Mouse (Mus musculus): Measurements from ENCODE around the gene Sult6b1. TPM values are rescaled to one million over a fixed set of nuclear protein-coding genes. Genes with fewer than 3 reads are reported as not detected.
A peak's percentile ranks its signal among the peaks of the same experiment; 100 is the strongest.

Gene Sult6b1
- polyA plus RNA-seq, 1 experiment from 2014 or later = not detected

- Histone ChIP-seq H3K9me3 (no peaks in the 10 kb centered on the region), H3K27me3 (no peaks in the 10 kb centered on the region), H3K4me1 (peaks cover 18% of the 10 kb centered on the region), H3K27ac (replicated peaks) (peak overlapping the region; percentile 83), H3K4me3 (peak overlapping the region; percentile 79), H3K9ac (replicated peaks) (peak overlapping the region; percentile 89), H3K36me3 (peaks cover 21% of the 10 kb centered on the region), H3K4me2 (replicated peaks) (peak overlapping the region; percentile 85)
- peak; percentile 32 for ATAC-seq (replicated peaks)
- 50% methylated on average over 6 of the region's 6 CpGs for WGBS
Observed at GRCm38 (mm10) chr17:78915772-78916171, 9.0 kb upstream of the Sult6b1 start.

DNA sequence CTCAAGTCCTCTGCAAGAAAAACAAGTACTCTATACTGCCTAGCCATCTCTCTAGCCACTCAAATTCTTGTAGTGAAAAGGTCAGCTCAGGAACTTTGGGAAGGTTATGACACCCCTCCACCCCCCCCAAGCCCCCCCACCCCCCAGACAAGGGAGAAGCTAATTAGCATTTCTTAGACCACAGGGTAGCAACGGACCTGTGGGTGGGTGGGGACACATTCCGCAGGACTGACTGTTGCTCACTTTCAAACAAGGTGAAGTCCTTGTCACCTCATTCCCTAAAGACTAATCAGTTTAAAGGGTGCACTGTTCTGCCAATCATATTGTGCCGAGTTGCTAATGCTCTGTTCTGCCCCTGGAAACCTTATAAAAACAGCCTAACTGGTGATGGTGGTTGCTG lies 7.1 kb upstream of the Sult6b1 start:
- Histone ChIP-seq H3K4me3 (no peak overlapping the region), H3K36me3 (peaks cover 6% of the 10 kb centered on the region), H3K27ac (replicated peaks) (no peak overlapping the region), H3K4me2 (replicated peaks) (no peak overlapping the region), H3K9me3 (no peaks in the 10 kb centered on the region), H3K27me3 (no peaks in the 10 kb centered on the region), H3K4me1 (peaks cover 18% of the 10 kb centered on the region), H3K9ac (replicated peaks) (no peak overlapping the region)
- no peak for ATAC-seq (replicated peaks)
- WGBS = 83% methylated on average over 3 of the region's 3 CpGs

- peak overlapping the region; percentile 51 for H3K4me2 ChIP-seq (replicated peaks)
- no peaks in the 10 kb centered on the region for H3K36me3 ChIP-seq
- peak overlapping the region; percentile 67; the same call in 1 of the 2 replicates for H3K27ac ChIP-seq (replicated peaks)
- 31% methylated on average over 6 of the region's 6 CpGs for WGBS
- peaks cover 17% of the 10 kb centered on the region for H3K4me1 ChIP-seq
- no peaks in the 10 kb centered on the region for H3K9me3 ChIP-seq
- H3K27me3 ChIP-seq = no peaks in the 10 kb centered on the region
- peak; percentile 64 for ATAC-seq (replicated peaks)
- peak overlapping the region; percentile 34 for H3K9ac ChIP-seq (replicated peaks)
- H3K4me3 ChIP-seq = peak overlapping the region; percentile 41
Observed at GRCm38 (mm10) chr17:78912861-78913281, 6.1 kb upstream of the Sult6b1 start.

GRCm38 (mm10) chr17:78909374-78909773 lies 2.6 kb upstream of the Sult6b1 start:
- Histone ChIP-seq H3K4me2 (replicated peaks) (no peak overlapping the region), H3K27ac (replicated peaks) (no peak overlapping the region), H3K36me3 (no peaks in the 10 kb centered on the region), H3K4me1 (no peaks in the 10 kb centered on the region), H3K4me3 (no peak overlapping the region), H3K9ac (replicated peaks) (no peak overlapping the region), H3K9me3 (no peaks in the 10 kb centered on the region), H3K27me3 (no peaks in the 10 kb centered on the region)
- no peak for ATAC-seq (replicated peaks)
- WGBS = 70% methylated on average over 2 of the region's 2 CpGs

DNA sequence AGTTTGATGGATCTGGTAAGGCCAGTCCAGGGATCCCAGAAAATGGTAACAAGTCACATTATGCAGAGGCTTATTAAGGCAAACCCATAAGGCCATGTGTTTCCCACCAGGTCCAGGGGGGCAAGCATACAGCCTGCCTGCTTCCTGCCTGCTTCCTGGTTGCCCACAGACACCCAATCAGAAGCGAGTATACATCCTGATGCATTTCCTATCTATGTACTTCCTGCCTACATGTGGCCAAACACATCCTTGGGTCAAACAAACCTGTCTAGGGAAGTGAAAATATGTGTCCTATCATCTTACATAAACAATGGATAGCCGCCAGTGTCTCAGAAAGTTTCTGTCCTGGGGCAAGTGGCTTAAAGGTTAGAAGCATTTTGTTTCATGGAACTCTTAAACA lies 3.6 kb downstream of the Sult6b1 start:
- 89% methylated on average over 2 of the region's 2 CpGs for WGBS
- Histone ChIP-seq H3K27me3 (no peaks in the 10 kb centered on the region), H3K9ac (replicated peaks) (no peak overlapping the region), H3K27ac (replicated peaks) (no peak overlapping the region), H3K4me3 (no peak overlapping the region), H3K9me3 (no peaks in the 10 kb centered on the region), H3K36me3 (no peaks in the 10 kb centered on the region), H3K4me2 (replicated peaks) (no peak overlapping the region), H3K4me1 (no peaks in the 10 kb centered on the region)
- ATAC-seq (replicated peaks) = no peak

DNA sequence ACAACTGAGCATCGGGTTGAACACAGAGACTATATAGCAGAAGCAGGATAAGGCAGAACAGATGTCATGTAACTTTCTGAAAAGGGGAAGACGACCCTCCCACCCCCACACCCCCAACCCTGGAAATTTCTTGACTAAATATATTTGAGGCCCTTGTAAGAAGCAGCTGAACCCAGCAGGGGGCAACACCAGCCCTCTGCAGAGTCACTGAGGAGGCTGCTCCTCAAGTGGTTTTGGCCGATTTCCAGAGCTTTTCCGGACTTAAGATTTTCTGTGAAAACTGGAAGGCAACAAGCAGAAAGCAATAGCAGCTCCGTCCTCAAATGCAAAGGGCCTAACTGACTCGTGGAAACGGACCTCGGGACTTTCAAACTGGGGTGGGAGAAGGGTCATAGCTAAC lies 11.4 kb downstream of the Sult6b1 start:
- Histone ChIP-seq H3K4me3 (no peak overlapping the region), H3K27ac (replicated peaks) (no peak overlapping the region), H3K4me1 (no peaks in the 10 kb centered on the region), H3K36me3 (no peaks in the 10 kb centered on the region), H3K4me2 (replicated peaks) (peak overlapping the region; percentile 15; the same call in 1 of the 2 replicates), H3K27me3 (no peaks in the 10 kb centered on the region), H3K9me3 (no peaks in the 10 kb centered on the region), H3K9ac (replicated peaks) (no peak overlapping the region)
- no peak for ATAC-seq (replicated peaks)
- WGBS = 28% methylated on average over 8 of the region's 8 CpGs

DNA sequence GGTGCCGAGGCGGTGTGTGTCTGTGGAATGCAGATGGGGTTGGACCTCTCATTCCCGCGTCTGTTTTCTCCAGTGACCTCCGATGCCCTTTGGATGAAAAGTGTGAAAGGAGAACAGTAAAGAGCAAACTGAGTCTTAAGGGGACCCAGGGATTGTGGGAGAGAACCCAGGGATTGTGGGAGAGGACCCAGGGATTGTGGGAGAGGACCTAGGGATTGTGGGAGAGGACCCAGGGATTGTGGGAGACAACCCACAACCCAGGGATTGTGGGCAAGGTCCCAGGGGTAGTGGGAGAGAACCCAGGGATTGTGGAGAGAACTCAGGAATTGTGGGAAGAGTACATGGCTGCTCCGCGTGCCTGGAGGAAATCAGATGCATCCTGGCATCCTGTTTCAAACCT lies 11.8 kb downstream of the Sult6b1 start:
- Histone ChIP-seq H3K4me1 (no peaks in the 10 kb centered on the region), H3K9ac (replicated peaks) (no peak overlapping the region), H3K27me3 (no peaks in the 10 kb centered on the region), H3K4me3 (no peak overlapping the region), H3K36me3 (no peaks in the 10 kb centered on the region), H3K4me2 (replicated peaks) (no peak overlapping the region), H3K27ac (replicated peaks) (no peak overlapping the region), H3K9me3 (no peaks in the 10 kb centered on the region)
- no peak for ATAC-seq (replicated peaks)
- 84% methylated on average over 7 of the region's 7 CpGs for WGBS

DNA sequence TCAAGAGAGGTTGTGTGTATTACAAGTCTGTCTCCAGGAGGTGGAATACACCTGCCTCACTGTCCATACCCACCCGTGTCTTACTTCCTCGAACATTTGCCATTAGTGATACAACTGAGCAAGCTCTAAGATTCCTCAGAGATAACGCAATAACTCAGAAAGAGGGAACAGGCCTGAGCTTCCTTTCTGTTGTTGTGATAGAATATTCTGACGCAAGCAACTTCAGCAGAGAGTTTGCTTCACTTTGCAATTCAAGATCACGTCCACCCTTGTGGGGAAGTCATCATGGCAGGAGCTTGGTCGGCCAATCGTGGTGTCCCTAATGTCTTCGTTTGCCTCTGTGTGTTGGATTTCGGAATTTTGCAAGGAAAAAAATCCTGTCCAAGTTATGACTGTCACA lies 15.8 kb downstream of the Sult6b1 start:
- no peaks in the 10 kb centered on the region for H3K27me3 ChIP-seq
- H3K4me3 ChIP-seq = no peak overlapping the region
- H3K4me1 ChIP-seq = 0 out of 2 replicates have a peak, but pooled peaks cover 2% of the 10 kb centered on the region
- H3K9me3 ChIP-seq = no peaks in the 10 kb centered on the region
- WGBS = 86% methylated on average over 9 of the region's 9 CpGs
- H3K4me2 ChIP-seq (replicated peaks) = no peak overlapping the region
- no peak overlapping the region for H3K27ac ChIP-seq (replicated peaks)
- no peaks in the 10 kb centered on the region for H3K36me3 ChIP-seq
- ATAC-seq (replicated peaks) = no peak
- H3K9ac ChIP-seq (replicated peaks) = no peak overlapping the region

DNA sequence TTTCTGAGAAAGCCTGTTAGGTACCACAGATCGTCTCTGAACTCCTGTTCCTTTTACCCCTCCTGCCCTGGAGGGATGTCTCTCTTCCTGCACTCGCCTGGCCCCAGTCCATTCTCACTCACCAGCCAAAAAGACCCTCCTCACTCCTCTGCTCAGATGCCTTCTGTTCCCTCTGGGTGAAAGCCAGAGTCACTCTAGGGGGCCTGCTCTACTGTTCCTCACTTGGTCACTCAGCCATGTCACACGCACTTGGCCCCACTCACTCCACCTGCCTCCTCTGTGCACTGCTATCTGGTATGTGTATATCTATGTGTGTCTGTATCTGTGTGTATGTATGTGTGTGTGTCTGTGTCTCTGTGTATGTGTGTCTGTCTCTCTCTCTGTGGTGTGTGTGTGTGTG lies 17.6 kb downstream of the Sult6b1 start:
- Histone ChIP-seq H3K4me2 (replicated peaks) (no peak overlapping the region), H3K27ac (replicated peaks) (no peak overlapping the region), H3K4me1 (0 out of 2 replicates have a peak, but pooled peaks cover 2% of the 10 kb centered on the region), H3K4me3 (no peak overlapping the region), H3K36me3 (no peaks in the 10 kb centered on the region), H3K9me3 (no peaks in the 10 kb centered on the region), H3K27me3 (no peaks in the 10 kb centered on the region), H3K9ac (replicated peaks) (no peak overlapping the region)
- peak; percentile 46; the same call in 1 of the 2 replicates for ATAC-seq (replicated peaks)
- 47% methylated on average over 3 of the region's 3 CpGs for WGBS

- no peak overlapping the region for H3K27ac ChIP-seq (replicated peaks)
- no peak for ATAC-seq (replicated peaks)
- no peak overlapping the region for H3K4me2 ChIP-seq (replicated peaks)
- WGBS = 81% methylated on average over 4 of the region's 4 CpGs
- no peaks in the 10 kb centered on the region for H3K9me3 ChIP-seq
- no peak overlapping the region for H3K4me3 ChIP-seq
- H3K36me3 ChIP-seq = no peaks in the 10 kb centered on the region
- 0 out of 2 replicates have a peak, but pooled peaks cover 2% of the 10 kb centered on the region for H3K4me1 ChIP-seq
- H3K9ac ChIP-seq (replicated peaks) = no peak overlapping the region
- no peaks in the 10 kb centered on the region for H3K27me3 ChIP-seq
Observed at GRCm38 (mm10) chr17:78888554-78888953, 18.2 kb downstream of the Sult6b1 start.

- Histone ChIP-seq H3K27me3 (no peaks in the 10 kb centered on the region), H3K27ac (replicated peaks) (no peak overlapping the region), H3K4me2 (replicated peaks) (no peak overlapping the region), H3K36me3 (no peaks in the 10 kb centered on the region), H3K4me1 (peaks cover 9% of the 10 kb centered on the region), H3K9me3 (no peaks in the 10 kb centered on the region), H3K4me3 (no peak overlapping the region), H3K9ac (replicated peaks) (no peak overlapping the region)
- ATAC-seq (replicated peaks) = no peak
- WGBS = 85% methylated on average over 5 of the region's 5 CpGs
Observed at GRCm38 (mm10) chr17:78885286-78886065, 21.3 kb downstream of the Sult6b1 start.

DNA sequence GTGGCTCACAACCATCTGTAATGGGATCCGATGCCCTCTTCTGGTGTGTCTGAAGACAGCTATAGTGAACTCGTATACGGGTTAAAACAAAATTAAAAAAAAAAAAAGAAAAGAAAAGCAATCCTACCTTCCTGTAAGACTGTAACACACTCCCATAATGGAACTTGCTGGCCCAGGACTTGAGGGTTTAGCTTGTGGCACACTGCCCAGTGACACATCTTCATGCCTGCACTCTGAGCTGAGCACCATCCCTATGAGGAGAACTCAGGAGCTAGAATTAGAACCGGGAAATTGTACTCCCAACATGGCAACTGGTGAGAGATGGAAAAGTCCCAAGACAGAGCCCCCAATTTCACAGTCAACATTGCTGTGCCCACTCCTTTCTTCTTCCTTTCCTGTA lies 23.5 kb downstream of the Sult6b1 start:
- no peak overlapping the region for H3K4me2 ChIP-seq (replicated peaks)
- H3K9ac ChIP-seq (replicated peaks) = no peak overlapping the region
- H3K27me3 ChIP-seq = no peaks in the 10 kb centered on the region
- H3K36me3 ChIP-seq = no peaks in the 10 kb centered on the region
- WGBS = 91% methylated on average over 4 of the region's 4 CpGs
- no peak overlapping the region for H3K4me3 ChIP-seq
- no peaks in the 10 kb centered on the region for H3K9me3 ChIP-seq
- no peak for ATAC-seq (replicated peaks)
- H3K4me1 ChIP-seq = peaks cover 7% of the 10 kb centered on the region
- no peak overlapping the region for H3K27ac ChIP-seq (replicated peaks)

Measured in forebrain, embryonic 15.5 days (tissue).